Mouse (Mus musculus) forebrain, embryonic 12.5 days (tissue): ENCODE measurements around the gene Prss46. TPM values are rescaled to one million over a fixed set of nuclear protein-coding genes. Genes with fewer than 3 reads are reported as not detected.

ENCODE experiments used
- polyA plus RNA-seq: library from polyadenylated mRNA; unstranded; fragments of >200 nt; fragmentation: Nextera tagmentation; extraction: Ambion mirVana; gene quantifications from 2 replicates; pipeline ENCODE4 v1.2.1, GENCODE M21; 2016

Gene Prss46
- polyA plus RNA-seq, 1 experiment from 2014 or later = not detected

Other genes starting within 250 kb of the Prss46 start
- 31.0 and 32.0 TPM in 2 replicates for gene Nradd, start 220.1 kb upstream of the Prss46 start, polyA plus RNA-seq
- 2.0 and 2.3 TPM in 2 replicates for gene Nbeal2, start 190.3 kb upstream of the Prss46 start, polyA plus RNA-seq
- 139 and 143 TPM in 2 replicates for gene Ccdc12, start 188.0 kb upstream of the Prss46 start, polyA plus RNA-seq
- 1.3 and 1.5 TPM in 2 replicates for gene Myl3, start 102.6 kb upstream of the Prss46 start, polyA plus RNA-seq
- gene Pth1r, start 97.4 kb upstream of the Prss46 start, polyA plus RNA-seq = 16.1 and 18.6 TPM in 2 replicates
- not detected in 2 replicates for gene Prss42, start 46.3 kb upstream of the Prss46 start, polyA plus RNA-seq
- gene Prss44, start 30.5 kb upstream of the Prss46 start, polyA plus RNA-seq = not detected in 2 replicates
- not detected in 2 replicates for gene Prss43, start 17.8 kb upstream of the Prss46 start, polyA plus RNA-seq
- not detected in 2 replicates for gene Prss45, start 9.9 kb upstream of the Prss46 start, polyA plus RNA-seq
- gene Prss50, start 13.5 kb downstream of the Prss46 start, polyA plus RNA-seq = 0.17 TPM in 1 of 2 replicates, not detected in the other
- gene Als2cl, start 35.4 kb downstream of the Prss46 start, polyA plus RNA-seq = 1.2 and 1.7 TPM in 2 replicates
- 0.42 and 0.43 TPM in 2 replicates for gene Tmie, start 35.6 kb downstream of the Prss46 start, polyA plus RNA-seq
- not detected in 2 replicates for gene Fam240a, start 72.4 kb downstream of the Prss46 start, polyA plus RNA-seq
- not detected in 2 replicates for gene Tdgf1, start 101.7 kb downstream of the Prss46 start, polyA plus RNA-seq
- gene Lrrc2, start 107.0 kb downstream of the Prss46 start, polyA plus RNA-seq = not detected in 2 replicates
- gene Rtp3, start 146.1 kb downstream of the Prss46 start, polyA plus RNA-seq = not detected in 2 replicates
- 0.68 and 0.85 TPM in 2 replicates for gene Ltf, start 174.8 kb downstream of the Prss46 start, polyA plus RNA-seq
- 0.69 and 0.91 TPM in 2 replicates for gene Ccrl2, start 213.0 kb downstream of the Prss46 start, polyA plus RNA-seq